Mouse (Mus musculus) left cerebral cortex, postnatal 36 days (tissue): Measurements from ENCODE around the gene Cfd. TPM values are rescaled to one million over a fixed set of nuclear protein-coding genes. Genes with fewer than 3 reads are reported as not detected.

Experiments used
- DNase-seq, 2 experiments: peaks; one replicate each; pipeline ENCODE4 v3.0.0; 2021 to 2022; ENCODE audit warnings: low spot score in 2 of 2, mixed read lengths in 1 of 2
- intact Hi-C: fragments of 180-260 bp; cut with DNase I; formaldehyde crosslinking; loops from one replicate; pipeline ENCODE4 v1.15.1; 2025
- total RNA-seq, 2 experiments: library from RNA; stranded (reverse); gene quantifications; 2 replicates each; pipeline ENCODE4 v1.2.3; 2021

Gene Cfd
- total RNA-seq: not detected

- intact Hi-C loops: loop anchor here (2.0 kb wide), 1 partner anchor 62 kb away; no protein-coding TSS in a partner anchor
- DNase-seq: no peak
These were observed at the start of gene Cfd for GRCm38 (mm10) chr10:79890670-79891069. Cfd (plus strand) TSS chr10:79890853.

- no peak for DNase-seq
- intact Hi-C loops: no loop called here
These were observed 48.3 kb upstream of the Cfd start for GRCm38 (mm10) chr10:79842322-79842721.

- intact Hi-C loops: no loop called here
- no peak for DNase-seq
These were observed 47.2 kb upstream of the Cfd start for GRCm38 (mm10) chr10:79843476-79843875.

GRCm38 (mm10) chr10:79846553-79846952 lies 44.1 kb upstream of the Cfd start:
- intact Hi-C loops: no loop called here
- no peak for DNase-seq

- intact Hi-C loops: no loop called here
- DNase-seq: no peak
These were observed 40.6 kb upstream of the Cfd start for GRCm38 (mm10) chr10:79849941-79850628.

- no peak for DNase-seq
- intact Hi-C loops: no loop called here
These were observed 39.0 kb upstream of the Cfd start for GRCm38 (mm10) chr10:79851653-79852052.

GRCm38 (mm10) chr10:79852107-79852789 lies 38.4 kb upstream of the Cfd start:
- DNase-seq: no peak
- intact Hi-C loops: no loop called here

GRCm38 (mm10) chr10:79852827-79853226 lies 37.8 kb upstream of the Cfd start:
- no peak for DNase-seq
- intact Hi-C loops: no loop called here

GRCm38 (mm10) chr10:79853392-79853791 lies 37.3 kb upstream of the Cfd start:
- DNase-seq: peak; percentile 78 to 82
- intact Hi-C loops: no loop called here

GRCm38 (mm10) chr10:79853860-79854795 lies 36.5 kb upstream of the Cfd start, which contains the start of gene Ptbp1:
Ptbp1 (plus strand) TSS chr10:79854427.
- DNase-seq: peak; percentile 98 to 99
- intact Hi-C loops: loop anchor here (1.0 to 2.0 kb wide), 2 partner anchors 21 to 87 kb away; partner anchors contain the start of genes Plppr3 and Prtn3

GRCm38 (mm10) chr10:79854801-79855541 lies 35.7 kb upstream of the Cfd start:
- intact Hi-C loops: loop anchor here (1.0 to 2.0 kb wide), 2 partner anchors 20 to 88 kb away; partner anchors contain the start of genes Plppr3 and Prtn3
- no peak for DNase-seq

- DNase-seq: no peak
- intact Hi-C loops: loop anchor here (2.0 kb wide), 1 partner anchor 19 kb away; the partner anchor contains the start of genes Plppr3 and Prtn3
These were observed 35.0 kb upstream of the Cfd start for GRCm38 (mm10) chr10:79855558-79856184.

- DNase-seq: no peak
- intact Hi-C loops: no loop called here
These were observed 34.4 kb upstream of the Cfd start for GRCm38 (mm10) chr10:79856280-79856679.

GRCm38 (mm10) chr10:79856704-79857451 lies 33.8 kb upstream of the Cfd start:
- intact Hi-C loops: no loop called here
- no peak for DNase-seq

GRCm38 (mm10) chr10:79857452-79857811 lies 33.2 kb upstream of the Cfd start:
- DNase-seq: no peak
- intact Hi-C loops: no loop called here

- no peak for DNase-seq
- intact Hi-C loops: no loop called here
These were observed 32.8 kb upstream of the Cfd start for GRCm38 (mm10) chr10:79857894-79858293.

- intact Hi-C loops: no loop called here
- peak in 1 of 2 experiments; percentile 67 for DNase-seq
These were observed 32.1 kb upstream of the Cfd start for GRCm38 (mm10) chr10:79858416-79859074.

GRCm38 (mm10) chr10:79859116-79859515 lies 31.5 kb upstream of the Cfd start:
- DNase-seq: no peak
- intact Hi-C loops: no loop called here
